Mouse (Mus musculus) kidney, postnatal 14 days (tissue): Measurements from ENCODE around the gene Trex1.

ENCODE experiments used
- DNase-seq: peaks from one replicate; pipeline ENCODE4 v3.0.0; 2022; ENCODE audit warnings: mixed read lengths

Gene Trex1

DNA sequence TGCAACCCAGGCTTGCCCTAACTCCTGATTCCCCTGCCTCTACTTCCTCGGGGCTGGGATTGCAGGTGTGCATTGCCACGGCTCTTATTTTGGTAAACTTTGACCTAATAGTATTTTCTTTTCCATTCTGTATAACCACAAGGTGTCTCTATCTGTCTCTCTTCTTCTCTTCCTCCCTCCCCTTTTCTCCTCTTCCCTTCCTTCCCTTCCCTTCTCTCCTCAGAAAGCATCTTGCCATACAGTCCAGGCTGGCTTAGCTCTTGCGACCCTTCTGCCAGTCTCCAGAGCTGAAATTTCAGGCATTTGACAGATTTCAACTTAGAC, 8.9 kb downstream of the Trex1 start:
- DNase-seq: no peak

DNA sequence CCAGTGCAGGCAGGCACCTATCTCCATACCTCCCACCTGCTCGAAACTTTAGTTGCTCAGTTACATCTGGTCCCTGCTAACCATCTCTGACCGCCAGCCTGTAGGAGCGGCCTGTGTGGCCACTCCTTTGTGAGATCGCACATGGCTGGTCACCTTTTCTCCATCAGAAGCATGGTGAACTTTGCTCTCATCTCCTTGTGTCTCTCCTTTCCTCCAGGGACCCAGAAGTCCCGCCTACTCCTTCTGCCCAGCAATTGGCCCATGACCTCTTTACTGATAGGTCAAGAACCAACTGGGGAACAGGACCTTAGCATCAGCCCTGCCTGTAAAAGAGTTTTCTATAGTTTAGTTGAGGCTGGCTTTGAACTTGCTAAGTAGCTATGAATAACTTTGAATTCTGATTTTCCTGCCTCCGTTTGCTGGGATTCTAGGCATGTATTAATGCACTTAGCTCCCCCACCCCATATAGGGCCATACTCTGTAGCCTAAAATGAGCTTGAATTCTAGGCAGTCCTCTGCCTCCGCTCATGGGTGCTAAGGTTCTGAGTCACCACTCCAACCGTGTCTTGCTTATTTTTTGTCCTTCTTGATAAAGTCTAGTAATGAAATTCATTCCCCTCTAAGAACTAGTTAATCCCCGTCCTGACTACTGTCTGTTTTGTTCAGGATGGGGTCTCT, 9.4 kb downstream of the Trex1 start:
- no peak for DNase-seq

DNA sequence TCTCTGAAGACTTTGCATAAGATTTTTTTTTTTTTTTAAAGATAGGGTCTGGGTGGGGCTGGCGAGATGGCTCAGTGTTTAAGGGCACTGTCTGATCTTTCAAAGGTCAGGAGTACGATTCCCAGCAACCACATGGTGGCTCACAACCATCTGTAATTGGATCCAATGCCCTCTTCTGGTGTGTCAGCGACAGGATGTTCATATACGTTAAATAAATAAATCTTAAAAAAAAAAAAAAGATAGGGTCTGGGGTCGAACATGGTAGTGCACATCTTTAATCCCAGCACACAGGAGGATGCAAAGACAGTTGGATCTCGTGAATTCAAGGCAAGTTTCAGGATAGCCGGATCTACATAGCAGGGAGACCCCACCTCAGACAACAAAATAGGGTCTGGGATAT, 10.2 kb downstream of the Trex1 start:
- no peak for DNase-seq

DNA sequence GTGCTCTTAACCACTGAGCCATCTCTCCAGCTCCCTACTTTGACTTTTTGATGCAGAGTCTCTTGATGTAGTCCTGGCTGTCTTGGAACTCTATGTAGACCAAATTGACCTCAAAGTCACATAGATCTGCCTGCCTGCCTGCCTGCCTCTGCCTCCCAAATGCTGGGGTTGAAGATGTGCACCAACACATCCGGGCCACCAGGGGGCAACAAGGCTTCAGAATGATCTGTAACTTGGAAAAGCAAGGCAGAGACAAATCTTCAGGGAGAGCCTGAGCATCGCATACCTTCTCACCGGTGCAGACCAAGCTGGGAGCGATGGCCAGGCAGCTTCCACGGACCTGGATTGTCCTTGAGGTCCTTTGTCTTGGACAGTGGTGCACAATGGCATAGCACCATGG, 13.2 kb downstream of the Trex1 start:
- peak; percentile 66 for DNase-seq

DNA sequence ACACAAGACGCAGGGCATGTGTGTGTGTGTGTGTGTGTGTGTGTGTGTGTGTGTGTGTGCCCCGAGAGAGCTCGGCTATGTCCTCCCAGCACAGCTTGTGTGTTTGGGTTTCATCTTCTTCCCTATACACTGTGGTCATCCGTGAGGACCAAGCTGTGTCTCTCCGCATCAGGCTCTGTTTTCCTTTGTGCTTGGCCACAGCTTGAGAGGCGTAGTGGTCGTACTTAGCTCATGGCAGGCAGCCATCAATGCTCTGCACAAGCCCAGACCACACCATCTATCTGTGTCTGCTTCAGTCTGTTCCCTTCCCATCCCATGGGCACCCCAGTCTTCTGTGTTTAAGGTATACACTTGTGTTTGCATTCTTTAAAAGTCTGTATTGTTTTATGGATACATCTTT, 18.2 kb downstream of the Trex1 start:
- DNase-seq: no peak

DNA sequence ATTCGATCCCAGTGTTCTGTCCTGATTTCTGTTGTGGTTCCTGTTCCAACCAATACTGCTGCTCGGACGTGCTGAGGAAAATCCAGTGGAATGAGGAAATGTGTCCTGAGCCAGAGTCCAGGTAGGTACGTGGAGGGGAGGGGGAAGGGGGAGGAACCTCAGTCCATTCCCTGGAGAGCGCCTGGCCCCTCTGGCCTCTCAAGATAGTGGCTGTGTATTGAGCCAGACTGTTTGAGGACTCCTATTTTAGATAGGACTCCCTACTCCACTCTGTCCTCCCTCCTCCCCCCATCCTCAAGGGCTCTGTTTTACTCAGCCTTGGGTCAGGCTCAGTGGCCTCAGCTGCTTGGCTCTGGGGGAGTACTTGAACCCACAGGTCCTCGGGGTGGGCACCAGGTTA, 18.6 kb downstream of the Trex1 start:
- peak; percentile 58 for DNase-seq

DNA sequence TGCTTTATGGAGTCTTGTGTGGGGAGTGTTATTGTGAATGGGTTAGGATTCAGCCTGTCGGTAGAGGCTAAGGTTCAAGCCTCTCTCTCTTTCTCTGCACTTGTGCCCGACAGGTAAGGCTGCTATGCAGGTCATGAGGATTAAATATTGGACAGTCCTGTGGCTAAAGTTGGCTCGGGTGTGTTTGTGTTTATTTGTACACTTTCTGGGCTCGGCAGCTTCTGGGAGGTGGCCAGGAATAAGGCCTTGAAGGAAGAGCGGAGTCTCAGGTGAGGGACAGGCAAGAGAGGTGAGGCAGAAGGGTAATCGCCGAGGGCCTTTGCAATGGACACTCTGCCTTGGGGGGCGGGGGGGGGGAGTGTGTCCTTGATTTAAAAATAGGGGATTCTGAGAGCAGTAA, 19.3 kb downstream of the Trex1 start:
- DNase-seq: peak; percentile 35

DNA sequence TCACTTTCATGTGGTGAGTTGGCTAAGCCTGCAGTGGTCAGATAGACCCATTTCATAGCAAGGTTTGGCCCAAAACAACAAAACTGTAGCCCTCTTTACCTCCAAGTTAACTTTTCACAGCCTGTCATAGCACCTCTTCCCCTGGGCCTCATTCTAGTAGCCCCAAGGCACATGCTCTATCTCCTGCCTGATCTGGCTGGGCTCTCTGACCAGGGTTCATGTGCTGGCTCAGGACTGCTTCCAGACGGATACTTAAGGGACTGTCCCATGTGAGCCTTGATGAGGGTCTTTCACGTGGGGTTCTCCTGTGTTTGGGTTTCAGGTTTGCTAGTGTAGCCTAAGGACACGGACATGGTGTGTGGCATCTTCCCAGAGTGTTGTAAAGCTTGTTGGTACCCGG, 19.9 kb downstream of the Trex1 start:
- DNase-seq: no peak

DNA sequence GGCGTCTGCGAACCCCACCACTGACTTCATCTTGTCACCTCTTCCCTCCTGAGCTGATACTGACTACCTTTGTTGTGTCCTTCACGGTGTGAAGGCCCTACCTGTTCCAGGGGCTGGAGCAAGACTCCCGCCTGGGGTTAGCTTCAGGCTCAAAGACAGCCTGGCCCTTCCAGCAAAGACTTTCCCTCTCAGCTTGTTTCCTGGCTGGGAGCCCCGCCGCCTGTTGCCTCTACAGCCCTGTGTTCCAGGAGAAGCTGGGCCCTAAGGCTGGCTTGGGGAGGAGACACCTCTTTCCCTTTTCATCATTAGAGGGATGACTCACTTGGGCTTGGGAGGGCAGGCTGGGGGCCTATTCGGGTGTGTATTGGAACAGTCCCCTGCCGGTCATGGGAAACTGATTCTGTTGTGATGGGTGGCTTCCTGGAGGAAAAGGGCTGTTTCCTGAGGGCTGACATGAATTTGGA, 20.6 kb downstream of the Trex1 start:
- DNase-seq: peak; percentile 79

DNA sequence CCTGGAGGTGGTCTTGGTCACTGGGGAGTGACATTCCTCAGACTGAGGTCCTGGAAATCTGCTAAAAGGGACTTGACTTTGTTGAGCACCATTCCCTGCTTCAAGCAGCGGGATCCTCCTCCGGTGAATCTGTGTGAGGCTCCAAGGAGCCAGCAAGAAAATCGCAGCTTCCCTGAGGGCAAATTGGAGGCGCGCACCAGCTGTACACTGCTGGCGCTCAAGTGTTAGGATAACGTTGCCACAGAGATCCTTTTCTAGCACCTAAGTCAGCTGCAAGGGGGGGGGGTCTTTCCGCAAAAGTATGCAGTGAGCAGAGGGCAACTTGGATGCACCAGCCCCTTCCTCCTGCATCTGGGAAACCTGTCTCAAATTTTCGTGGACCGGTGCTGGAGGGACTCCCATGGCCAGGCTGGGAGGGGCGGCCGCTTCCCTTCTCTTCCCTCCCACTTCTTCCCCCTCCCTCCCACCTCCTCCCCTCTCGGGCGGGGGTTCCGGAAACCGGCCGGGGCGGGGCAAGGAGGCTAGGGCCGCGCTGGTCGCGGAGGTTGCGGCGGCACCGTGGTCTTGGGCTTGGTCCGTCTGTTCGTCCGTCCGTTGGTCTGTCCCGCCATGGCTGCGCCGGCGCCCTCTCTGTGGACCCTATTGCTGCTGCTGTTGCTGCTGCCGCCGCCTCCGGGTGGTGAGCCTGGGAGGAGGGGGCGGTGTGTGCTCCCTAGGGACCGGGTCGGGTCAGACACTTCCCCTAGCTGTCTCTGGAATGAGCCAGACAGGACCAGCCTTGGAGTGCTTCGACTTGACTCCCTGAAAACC, 21.2 kb downstream of the Trex1 start, which contains the start of gene Shisa5:
Gene Shisa5 (plus strand): TSS at position 480 of the 810 bp plus-strand sequence.
- DNase-seq: peak; percentile 89

DNA sequence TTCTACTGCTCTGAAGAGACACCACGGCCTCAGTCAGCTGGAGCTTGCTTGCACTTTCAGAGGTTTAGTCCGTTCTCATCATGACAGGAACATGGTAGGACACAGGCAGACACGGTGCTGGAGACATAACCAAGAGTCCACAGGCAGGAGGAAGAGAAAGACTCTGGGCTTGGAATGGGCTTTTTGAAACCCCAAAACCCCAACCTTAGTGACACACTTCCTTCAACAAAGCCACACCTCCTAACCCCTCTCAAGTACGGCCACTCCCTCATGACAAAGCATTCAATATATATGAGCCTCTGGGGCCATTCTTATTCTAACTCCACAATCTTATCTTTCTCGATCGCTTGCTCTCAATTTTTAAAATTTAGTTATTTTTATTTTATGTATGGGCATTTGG, 27.1 kb downstream of the Trex1 start:
- no peak for DNase-seq

DNA sequence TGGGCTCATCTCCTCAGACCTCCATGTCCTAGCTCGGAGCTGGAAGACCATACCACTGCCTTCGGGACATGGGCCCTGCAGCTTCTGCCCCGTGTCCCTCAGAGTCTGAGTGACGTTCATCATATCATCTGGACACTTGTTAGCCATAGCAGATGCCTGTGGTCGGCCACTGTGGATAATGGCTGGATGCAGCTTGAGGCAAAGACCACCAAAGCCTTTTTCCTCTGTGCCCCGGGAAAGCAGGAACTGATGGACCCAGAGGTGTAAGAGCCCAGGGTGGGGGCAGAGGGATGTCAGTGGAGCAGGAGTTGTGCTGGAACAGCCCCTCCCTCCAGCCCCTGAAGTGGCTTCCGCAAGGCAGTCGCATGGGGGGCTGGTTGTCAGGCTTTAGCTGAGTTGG, 27.8 kb downstream of the Trex1 start:
- no peak for DNase-seq

DNA sequence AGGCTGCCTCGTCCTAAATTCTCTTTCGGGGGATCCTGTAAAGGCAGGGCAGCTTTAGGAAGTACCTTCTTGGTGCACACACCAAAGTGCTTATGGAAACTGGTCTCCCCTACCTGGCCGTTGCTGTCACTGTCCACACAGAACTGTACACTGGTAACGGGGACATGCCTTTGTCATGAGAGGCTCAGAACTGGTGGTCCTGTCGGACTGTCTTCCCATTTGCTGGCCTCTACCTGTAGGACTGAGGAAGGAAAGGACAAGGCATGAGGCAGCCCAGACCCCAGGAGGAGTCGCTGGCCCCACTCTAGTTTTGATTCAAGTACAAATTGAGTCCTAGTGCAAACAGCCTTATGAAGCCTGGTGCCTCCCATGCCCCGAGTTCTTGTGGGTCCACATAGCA, 28.5 kb downstream of the Trex1 start:
- DNase-seq: no peak

DNA sequence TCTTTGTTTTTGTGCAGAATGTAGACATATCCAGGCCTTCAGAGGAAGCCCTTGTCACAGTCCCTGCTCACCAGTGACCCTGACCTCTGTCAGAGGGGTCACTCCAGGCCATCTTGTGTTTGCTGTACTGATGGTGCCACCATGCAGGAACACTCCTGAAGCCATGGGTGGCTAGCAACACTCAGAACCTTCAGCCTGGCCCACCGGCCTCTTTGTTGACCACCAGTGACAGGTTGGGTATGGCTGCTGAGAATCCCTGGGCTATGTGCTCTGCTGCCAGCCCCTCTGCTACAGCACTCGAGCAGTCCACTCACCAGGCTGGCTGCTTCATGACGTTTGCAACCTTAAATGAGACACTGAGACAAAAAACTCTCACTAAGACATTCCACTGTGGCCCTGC, 29.2 kb downstream of the Trex1 start:
- DNase-seq: no peak

DNA sequence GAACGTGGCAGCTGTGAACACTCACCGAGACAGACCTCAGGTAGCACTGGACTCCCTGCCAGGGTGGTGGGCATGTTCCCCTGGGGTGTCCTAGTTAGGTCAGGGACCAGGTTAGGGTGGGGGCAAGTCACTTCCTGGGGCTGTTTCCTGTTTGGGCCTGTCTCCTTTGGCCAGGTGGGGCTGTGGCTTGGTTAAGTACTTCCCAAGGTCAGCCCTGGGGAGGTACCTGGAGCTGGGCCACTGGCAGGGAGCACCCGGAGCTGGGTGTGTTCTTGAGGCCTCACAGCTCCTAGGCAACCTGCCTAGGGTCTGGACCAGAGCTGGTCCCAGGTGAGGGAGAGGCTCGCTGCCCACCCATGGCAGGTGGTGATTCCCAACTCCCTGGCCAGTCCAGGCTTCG, 30.6 kb downstream of the Trex1 start:
- no peak for DNase-seq

DNA sequence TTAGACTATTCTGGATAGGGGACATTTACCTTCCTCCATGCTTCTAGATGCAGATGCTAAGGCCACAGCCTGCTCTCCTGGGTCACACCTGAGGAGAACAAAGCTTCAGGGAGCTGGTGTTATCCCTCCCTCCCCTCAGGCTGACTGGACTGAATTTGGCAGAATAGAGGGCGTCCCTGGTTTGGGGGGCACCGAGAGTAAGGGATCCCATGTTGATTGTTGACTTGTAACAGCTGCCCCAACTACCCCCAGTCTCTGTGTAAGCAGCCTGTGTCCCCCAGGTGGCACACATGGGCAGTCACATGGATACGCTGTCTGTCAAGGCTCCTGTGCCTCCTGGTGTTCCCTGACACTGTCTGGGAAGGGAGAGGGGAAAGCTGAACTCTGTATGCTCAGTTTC, 31.1 kb downstream of the Trex1 start:
- DNase-seq: no peak

DNA sequence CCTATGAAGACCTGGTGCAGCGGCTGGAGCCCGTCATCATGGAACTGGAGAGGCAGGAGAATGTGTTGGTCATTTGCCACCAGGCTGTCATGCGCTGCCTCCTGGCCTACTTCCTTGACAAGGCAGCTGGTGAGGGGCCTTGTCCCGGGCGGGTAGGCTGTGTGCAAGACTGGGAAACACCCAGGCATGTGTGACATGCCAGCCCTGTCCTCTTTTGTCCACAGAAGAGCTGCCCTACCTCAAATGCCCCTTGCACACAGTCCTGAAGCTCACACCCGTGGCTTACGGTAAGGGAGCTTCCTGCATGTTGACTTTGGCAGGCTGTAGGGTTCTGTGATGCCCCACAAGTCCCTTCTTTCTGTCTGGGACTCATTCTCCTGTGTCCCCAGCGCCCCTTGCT, 32.0 kb downstream of the Trex1 start:
- DNase-seq: no peak

DNA sequence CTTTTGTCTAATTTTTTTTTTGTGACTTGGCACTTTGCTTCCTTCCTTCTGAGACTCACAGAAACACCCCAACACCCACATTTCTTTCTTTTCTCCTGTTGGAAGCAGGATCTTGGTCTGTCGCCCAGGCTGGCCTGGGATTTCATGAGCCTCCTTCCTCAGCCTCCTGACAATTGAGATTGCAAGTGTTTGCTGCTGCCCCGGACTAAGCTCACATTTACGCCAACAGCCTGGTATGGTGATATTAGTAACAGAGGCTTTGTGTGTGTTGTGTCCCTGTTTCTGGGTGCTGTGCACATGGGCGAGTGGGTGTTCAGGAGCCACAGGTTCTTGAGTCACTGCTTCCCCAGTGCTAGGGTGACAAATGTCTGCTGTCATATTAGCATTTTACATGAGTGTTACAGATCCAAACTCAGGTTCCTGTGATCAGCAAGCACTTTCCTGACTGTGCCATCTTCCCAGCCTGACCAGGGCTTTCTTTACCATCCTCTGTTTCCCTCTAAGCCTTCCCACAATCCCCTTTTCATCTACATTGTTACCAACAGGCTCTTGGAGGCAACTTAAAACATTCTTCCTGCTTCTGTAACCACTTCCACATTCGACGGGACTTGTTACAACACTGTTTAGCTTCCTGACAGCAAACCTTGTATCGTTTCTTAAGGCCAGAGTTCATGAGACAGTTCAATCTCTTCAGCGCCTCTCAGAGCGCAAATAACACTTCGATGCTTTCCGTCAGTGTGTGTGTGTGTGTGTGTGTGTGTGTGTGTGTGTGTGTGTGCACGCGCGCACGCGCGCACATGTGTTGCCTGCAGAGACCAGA, 36.5 kb downstream of the Trex1 start:
- DNase-seq: no peak

DNA sequence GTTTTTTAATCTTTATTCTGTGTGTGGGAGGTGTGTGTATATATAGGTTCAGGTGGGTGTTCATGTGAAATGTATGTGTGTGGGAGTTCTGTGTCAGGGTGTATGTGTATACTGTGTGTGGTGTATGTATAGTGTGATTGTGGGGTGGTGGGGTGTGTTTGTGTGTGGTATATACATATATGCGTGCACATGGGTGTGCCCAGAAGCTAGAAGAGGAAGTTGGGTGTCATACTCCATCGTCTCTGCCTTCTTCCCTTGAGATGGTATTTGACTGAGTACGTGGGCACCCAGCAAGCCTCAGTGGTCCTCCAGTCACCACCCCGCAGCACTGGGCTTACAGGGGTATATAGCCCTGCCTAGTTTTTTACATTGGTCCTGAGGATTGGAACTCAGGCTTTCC, 38.1 kb downstream of the Trex1 start:
- DNase-seq: no peak

DNA sequence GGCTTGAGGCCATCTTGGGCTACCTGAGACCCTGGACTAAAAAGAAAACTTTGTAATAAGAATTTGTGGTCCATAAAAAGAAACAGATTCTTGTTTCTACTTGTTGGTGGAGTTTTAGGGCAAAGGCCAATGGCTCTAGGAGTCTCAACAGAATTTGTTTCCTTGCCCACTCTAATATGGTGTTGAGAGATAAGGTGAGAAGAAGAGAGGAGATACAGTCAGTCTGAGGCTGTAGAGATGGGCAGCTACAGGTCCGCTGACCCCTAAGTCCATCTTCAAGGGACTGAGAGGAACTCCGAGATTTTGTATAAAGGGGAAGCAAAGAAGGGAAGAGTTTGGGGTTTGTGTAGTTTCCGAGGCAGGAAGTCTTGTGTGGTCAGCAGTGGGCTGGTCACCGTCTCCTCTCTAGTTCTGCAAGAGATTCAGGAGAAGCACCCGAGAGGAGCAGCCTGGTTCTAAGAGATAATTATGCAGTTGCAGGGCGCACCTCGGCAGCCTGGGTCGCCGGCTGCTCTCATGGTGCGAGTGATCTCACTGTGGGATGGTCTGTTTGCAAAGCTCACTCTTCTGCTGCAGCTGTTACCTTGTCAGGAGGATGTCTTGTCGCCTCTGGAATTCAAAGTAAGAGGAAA, 42.4 kb downstream of the Trex1 start:
- no peak for DNase-seq

DNA sequence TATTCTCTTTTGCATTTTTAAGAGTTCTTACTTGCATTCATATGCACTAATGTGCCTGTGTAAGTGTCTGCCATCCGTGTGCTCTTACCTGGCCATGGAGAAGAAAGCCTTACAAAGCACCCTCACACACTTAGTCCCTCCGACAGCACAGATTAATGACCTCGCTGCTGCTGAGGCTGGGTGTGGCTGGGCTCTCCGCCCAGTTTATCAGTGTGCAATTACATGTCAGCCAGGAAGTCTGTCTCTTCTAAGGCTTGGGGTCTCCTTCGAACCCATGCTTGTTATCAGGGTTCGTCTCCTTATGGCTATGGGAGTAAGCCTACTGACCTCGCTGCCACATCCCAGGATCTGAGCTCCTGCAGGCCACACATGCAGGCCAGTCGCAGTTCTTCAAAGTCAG, 44.1 kb downstream of the Trex1 start:
- no peak for DNase-seq

DNA sequence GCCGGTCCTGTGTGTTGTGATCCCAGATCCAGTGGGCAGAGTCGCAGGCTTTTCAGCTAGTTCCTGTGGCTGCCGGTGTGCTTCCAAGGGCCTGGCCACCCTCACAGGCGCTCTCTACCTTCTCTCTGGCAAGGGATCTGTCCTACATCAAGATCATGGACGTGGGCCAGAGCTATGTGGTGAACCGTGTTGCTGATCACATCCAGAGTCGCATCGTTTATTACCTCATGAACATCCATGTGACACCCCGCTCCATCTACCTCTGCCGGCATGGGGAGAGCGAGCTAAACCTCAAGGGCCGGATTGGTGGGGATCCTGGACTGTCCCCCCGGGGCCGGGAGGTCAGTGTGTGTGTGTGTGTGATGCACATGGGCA, 49.2 kb downstream of the Trex1 start:
- no peak for DNase-seq

DNA sequence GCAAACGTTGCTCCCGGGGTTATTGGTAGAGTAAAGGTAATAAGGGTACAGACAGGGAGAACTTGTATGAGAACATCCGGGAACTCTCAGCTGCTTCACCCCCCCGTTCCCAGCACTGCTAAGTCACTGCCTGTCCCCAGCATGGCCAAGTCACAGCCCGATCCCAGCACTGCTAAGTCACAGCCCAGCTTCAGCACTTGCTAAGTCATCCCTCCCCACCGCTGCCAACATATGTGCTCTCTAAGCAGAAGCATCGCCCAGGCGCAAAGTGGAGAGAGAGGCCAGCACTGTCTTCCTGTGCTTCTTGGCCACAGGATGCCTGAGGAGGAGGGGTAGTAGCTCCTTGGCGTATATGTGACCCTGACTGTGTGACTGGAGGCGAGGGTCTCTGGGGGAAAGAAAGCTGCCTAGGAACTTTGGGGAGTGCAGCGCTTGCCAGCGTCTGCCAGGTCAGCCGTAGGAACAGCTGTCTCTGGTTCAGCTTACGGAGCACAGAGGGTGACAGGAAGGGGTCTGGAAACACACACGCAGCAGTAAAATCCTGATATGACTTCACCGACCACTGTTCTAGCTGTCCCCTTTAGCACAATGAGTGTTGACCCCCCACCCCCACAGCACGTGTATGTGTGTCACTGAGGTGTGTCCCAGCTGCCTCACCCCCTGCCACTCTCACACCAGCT, 49.8 kb downstream of the Trex1 start:
- peak; percentile 40 for DNase-seq
